Mouse (Mus musculus) frontal cortex, adult (tissue): ENCODE results near the gene Rhbdl3.

ENCODE experiments used
- ATAC-seq: cut with Nextera tagmentation; 2 replicates; pipeline ENCODE4 v1.9.2; 2017; ENCODE audit warnings: mild to moderate bottlenecking, moderate library complexity, mixed read lengths; ENCODE audit not compliant: low TSS enrichment

The Rhbdl3 gene

DNA sequence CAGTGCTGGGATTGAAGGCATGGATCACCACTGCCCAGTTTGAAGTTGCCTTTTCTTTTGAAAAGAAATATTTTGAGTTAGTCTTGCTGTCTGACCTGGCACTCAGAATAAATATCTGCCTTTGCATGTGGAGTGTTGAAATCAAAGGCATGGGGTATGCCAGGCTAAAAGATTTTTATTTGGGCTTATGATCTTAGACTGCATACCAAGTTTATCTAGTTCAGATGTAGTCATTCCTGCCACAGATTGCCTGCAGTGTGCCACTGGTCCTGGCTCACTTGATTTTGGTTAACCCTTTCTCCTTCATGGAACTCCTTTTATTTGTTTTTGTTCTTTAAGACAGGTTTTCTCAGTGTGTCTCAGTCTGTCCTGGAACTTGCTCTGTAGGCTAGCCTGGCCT lies 83.7 kb downstream of the Rhbdl3 start:
- ATAC-seq: no peak

DNA sequence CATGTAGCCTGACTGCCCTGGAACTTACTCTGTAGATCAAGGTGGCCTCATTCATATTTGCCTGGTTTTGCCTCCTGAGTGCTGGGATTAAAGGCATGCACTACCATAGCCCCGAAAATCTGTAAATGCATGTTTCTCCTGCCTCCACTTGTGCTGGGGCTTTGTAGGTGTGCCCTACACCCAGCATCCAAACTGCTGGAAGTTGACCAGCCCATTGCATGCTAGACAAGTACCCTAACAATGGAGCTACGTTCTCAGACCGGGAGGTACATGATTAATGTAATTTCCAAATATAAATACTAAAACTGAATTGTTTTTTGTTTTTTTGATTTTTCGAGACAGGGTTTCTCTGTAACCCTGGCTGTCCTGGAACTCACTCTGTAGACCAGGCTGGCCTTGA lies 84.3 kb downstream of the Rhbdl3 start:
- no peak for ATAC-seq

DNA sequence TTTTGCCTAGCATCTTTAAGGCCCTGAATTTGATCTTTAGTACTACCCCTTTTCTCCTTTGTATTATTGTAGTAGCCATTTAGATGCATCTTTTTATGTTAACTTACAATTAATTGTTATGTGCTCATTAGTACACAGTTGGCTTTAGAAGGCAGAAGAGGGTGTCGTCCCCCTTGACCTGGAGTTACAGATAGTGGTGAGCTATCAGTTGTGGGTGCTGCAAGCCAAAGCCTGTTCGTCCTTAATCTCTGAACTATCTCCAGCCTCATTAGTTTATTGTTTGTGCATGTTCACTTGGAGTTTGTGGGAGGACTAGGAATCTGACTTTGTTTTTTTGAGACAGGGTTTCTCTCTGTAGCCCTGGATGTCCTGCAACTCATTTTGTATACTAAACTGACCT lies 86.1 kb downstream of the Rhbdl3 start:
- ATAC-seq: no peak

GRCm38 (mm10) chr11:80389885-80390284 lies 89.2 kb downstream of the Rhbdl3 start:
- ATAC-seq: no peak

DNA sequence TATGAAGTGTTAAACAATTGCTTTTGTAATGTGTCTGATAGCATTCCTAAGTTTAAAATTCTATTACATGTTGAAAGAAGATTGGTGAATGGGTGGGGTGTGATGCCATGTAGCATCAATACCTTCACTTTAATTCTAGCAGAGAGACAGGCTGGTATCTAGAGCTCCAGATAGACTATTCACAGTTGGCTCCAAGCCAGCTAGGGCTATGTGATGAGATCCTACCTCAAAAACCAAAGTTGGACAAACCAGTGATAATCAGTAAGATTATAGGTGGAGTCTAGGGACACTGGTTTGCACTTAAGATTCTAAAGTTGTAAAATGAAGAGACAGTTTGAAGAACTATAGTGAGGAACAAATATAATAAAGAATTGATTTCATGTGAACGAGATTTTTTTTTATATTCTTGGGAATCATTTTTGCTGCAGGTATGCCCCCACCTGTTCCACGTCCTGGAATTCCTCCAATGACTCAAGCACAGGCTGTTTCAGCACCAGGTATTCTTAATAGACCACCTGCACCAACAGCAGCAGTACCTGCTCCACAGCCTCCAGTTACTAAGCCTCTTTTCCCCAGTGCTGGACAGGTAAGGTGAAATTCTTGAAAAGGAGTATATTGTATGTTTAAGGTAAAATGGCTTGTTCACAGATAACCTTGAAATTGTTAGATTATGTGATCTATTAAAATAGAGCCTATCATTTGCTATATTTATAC lies 90.9 kb downstream of the Rhbdl3 start:
- no peak for ATAC-seq

DNA sequence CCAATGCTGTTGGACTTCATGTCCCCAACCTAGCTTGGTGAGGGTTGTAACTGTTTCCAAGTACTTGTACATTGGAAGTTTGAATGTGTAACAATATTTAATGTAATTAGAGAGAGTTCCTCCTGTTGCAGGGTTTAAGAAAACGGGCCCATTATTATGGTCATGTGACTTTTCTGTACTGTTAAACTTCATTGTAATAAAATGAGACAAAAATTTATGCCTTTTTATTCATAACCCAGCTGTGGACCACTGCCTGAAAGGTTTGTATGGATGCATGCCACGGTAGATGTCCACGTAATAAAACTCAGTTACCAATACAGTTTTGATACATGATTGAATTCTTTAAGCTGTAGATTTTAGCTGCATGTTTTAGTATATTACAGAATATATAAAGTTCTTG lies 95.2 kb downstream of the Rhbdl3 start:
- no peak for ATAC-seq

- no peak for ATAC-seq
Measured at GRCm38 (mm10) chr11:80396617-80397016, 95.9 kb downstream of the Rhbdl3 start.
